Mouse (Mus musculus): ENCODE measurements around the gene Dok4.

DNA sequence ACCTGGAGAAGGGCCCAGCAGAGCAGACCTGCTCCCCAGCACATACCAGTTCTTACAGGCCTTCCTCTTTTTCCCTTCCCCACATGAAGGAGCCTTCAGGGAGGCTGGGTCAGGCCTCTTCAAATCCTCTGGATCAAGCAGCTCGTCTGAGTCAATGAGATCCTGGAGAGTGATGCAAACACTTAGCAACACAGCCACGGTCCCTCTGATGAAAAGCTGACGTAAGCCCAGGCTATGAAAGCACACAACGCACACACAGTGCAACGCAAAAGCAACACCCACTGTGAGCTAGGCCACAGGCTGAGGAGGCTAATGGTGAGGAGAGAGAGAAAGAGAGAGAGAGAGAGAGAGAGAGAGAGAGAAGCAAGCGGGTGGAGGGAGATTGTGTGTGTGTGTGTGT is 51.0 kb downstream of the Dok4 start:
- TF ChIP-seq EP300 (IDR thresholded peaks at IDR 0.05) (no peak), CTCF (IDR thresholded peaks at IDR 0.05) (no peak)
